Mouse (Mus musculus): Measurements from ENCODE around the gene Nf1. TPM values are rescaled to one million over a fixed set of nuclear protein-coding genes. Genes with fewer than 3 reads are reported as not detected.

Gene Nf1
- polyA plus RNA-seq, 1 experiment from 2014 or later: 9.6 TPM

GRCm38 (mm10) chr11:79403625-79404319 is 64.3 kb downstream of the Nf1 start:
- no peak overlapping the region for H3K9ac ChIP-seq (ENCODE audit: low read depth, low read length)
- no peak overlapping the region for H3K4me3 ChIP-seq (ENCODE audit: low read depth, low read length)
- no peaks in the 10 kb centered on the region for H3K27me3 ChIP-seq (ENCODE audit: control insufficient read depth, insufficient read depth, low read length)
- ATAC-seq (replicated peaks; ENCODE audit: insufficient number of reproducible peaks, low FRiP score, low TSS enrichment): no peak
- no peaks in the 10 kb centered on the region; the same call in 1 of the 2 replicates for H3K36me3 ChIP-seq (ENCODE audit: control insufficient read depth, insufficient read depth, low read length)
- no peak overlapping the region for H3K4me2 ChIP-seq
- WGBS (ENCODE audit: insufficient replicate concordance): 87% methylated on average over 6 of the region's 6 CpGs
- no peaks in the 10 kb centered on the region for H3K4me1 ChIP-seq (ENCODE audit: control insufficient read depth, insufficient read depth, low read length)
- no peaks in the 10 kb centered on the region for H3K9me3 ChIP-seq (replicated peaks; ENCODE audit: control insufficient read depth, low read length)
- no peak overlapping the region for H3K27ac ChIP-seq (ENCODE audit: low read depth, low read length)

DNA sequence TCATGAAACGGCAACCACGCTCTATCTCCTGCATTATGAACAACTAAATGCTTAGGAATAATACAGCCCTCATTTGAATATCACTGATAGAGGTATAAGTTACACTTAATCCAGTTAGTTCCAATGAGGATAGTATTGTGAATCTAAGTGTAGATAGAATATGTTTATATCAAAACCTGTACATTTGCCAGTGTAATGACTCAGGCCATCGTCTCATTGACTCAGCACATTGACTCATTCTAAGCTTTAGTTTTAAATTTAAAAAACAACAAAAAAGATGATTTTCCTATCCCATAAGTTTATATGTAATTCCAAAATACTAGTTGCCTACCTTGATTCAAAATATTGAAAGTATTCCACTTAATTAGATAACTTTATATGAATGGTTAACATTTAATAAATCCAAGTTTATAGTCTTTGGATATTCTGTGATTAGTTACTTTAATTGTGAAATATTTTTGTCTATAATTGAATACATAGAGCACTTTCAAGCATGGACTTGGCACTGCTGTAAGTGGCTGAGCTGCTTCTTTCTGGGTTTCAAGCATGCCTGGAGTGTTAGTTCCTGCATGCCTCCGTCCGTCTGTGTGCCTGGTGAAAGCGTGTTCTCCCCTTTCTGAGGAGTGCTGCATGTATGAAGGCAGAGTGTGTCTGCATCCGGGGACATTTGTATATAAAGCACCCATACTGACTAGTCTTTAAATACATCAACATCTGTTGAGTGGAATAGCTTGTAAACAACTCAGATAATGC is 74.4 kb downstream of the Nf1 start:
- ATAC-seq (replicated peaks; ENCODE audit: insufficient number of reproducible peaks, low FRiP score, low TSS enrichment): no peak

DNA sequence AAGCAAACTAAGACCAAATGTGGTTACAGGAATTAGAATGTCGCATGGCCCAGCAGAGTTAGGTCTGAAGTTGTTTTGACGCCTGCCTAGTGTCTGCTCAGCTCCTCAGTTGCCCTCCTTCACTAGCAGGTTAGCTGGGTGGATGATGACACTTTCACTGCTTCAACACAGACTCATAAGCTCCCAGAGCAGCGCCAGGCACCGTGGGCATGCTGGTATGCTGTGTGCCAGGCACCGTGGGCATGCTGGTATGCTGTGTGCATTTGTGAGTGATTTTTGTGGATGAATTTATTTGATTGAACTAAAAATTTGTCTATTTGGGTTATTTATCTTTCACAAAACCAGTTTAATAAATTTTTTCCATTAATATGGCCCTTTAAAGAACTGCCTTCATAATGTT is 83.0 kb downstream of the Nf1 start:
- no peak for ATAC-seq (replicated peaks; ENCODE audit: insufficient number of reproducible peaks, low FRiP score, low TSS enrichment)
- Histone ChIP-seq H3K4me3 (ENCODE audit: low read depth, low read length) (no peak overlapping the region), H3K4me1 (ENCODE audit: control insufficient read depth, insufficient read depth, low read length) (no peaks in the 10 kb centered on the region), H3K27me3 (ENCODE audit: control insufficient read depth, insufficient read depth, low read length) (no peaks in the 10 kb centered on the region), H3K9me3 (replicated peaks; ENCODE audit: control insufficient read depth, low read length) (no peaks in the 10 kb centered on the region), H3K4me2 (no peak overlapping the region), H3K36me3 (ENCODE audit: control insufficient read depth, insufficient read depth, low read length) (peaks cover 6% of the 10 kb centered on the region; the same call in 1 of the 2 replicates), H3K27ac (ENCODE audit: low read depth, low read length) (no peak overlapping the region), H3K9ac (ENCODE audit: low read depth, low read length) (no peak overlapping the region)
- 90% methylated on average over 5 of the region's 5 CpGs for WGBS (ENCODE audit: insufficient replicate concordance)

More for the DNA sequence above, 74.4 kb downstream of the Nf1 start:
- H3K36me3 ChIP-seq (ENCODE audit: control insufficient read depth, insufficient read depth, low read length): peaks cover 4% of the 10 kb centered on the region; the same call in 1 of the 2 replicates
- H3K9ac ChIP-seq (ENCODE audit: low read depth, low read length): no peak overlapping the region
- no peaks in the 10 kb centered on the region for H3K4me1 ChIP-seq (ENCODE audit: control insufficient read depth, insufficient read depth, low read length)
- H3K27me3 ChIP-seq (ENCODE audit: control insufficient read depth, insufficient read depth, low read length): no peaks in the 10 kb centered on the region
- no peak overlapping the region for H3K4me2 ChIP-seq
- no peak overlapping the region for H3K4me3 ChIP-seq (ENCODE audit: low read depth, low read length)
- H3K27ac ChIP-seq (ENCODE audit: low read depth, low read length): no peak overlapping the region
- H3K9me3 ChIP-seq (replicated peaks; ENCODE audit: control insufficient read depth, low read length): no peaks in the 10 kb centered on the region
- WGBS (ENCODE audit: insufficient replicate concordance): 91% methylated on average over 7 of the region's 7 CpGs

GRCm38 (mm10) chr11:79426571-79426970 is 87.1 kb downstream of the Nf1 start:
- 67% methylated on average over 4 of the region's 4 CpGs for WGBS (ENCODE audit: insufficient replicate concordance)
- Histone ChIP-seq H3K4me1 (ENCODE audit: control insufficient read depth, insufficient read depth, low read length) (no peaks in the 10 kb centered on the region), H3K27ac (ENCODE audit: low read depth, low read length) (no peak overlapping the region), H3K9ac (ENCODE audit: low read depth, low read length) (no peak overlapping the region), H3K9me3 (replicated peaks; ENCODE audit: control insufficient read depth, low read length) (no peaks in the 10 kb centered on the region), H3K27me3 (ENCODE audit: control insufficient read depth, insufficient read depth, low read length) (no peaks in the 10 kb centered on the region), H3K4me2 (no peak overlapping the region), H3K4me3 (ENCODE audit: low read depth, low read length) (no peak overlapping the region), H3K36me3 (ENCODE audit: control insufficient read depth, insufficient read depth, low read length) (peaks cover 2% of the 10 kb centered on the region; the same call in 1 of the 2 replicates)
- ATAC-seq (replicated peaks; ENCODE audit: insufficient number of reproducible peaks, low FRiP score, low TSS enrichment): no peak

GRCm38 (mm10) chr11:79427638-79428037 is 88.1 kb downstream of the Nf1 start:
- H3K27me3 ChIP-seq (ENCODE audit: control insufficient read depth, insufficient read depth, low read length): no peaks in the 10 kb centered on the region
- ATAC-seq (replicated peaks; ENCODE audit: insufficient number of reproducible peaks, low FRiP score, low TSS enrichment): no peak
- no peak overlapping the region for H3K4me2 ChIP-seq

GRCm38 (mm10) chr11:79435252-79435651 is 95.8 kb downstream of the Nf1 start:
- Histone ChIP-seq H3K36me3 (ENCODE audit: control insufficient read depth, insufficient read depth, low read length) (no peaks in the 10 kb centered on the region; the same call in 1 of the 2 replicates), H3K27me3 (ENCODE audit: control insufficient read depth, insufficient read depth, low read length) (no peaks in the 10 kb centered on the region), H3K27ac (ENCODE audit: low read depth, low read length) (no peak overlapping the region), H3K4me2 (no peak overlapping the region), H3K4me1 (ENCODE audit: control insufficient read depth, insufficient read depth, low read length) (0 out of 2 replicates have a peak, but pooled peaks cover 3% of the 10 kb centered on the region), H3K9me3 (replicated peaks; ENCODE audit: control insufficient read depth, low read length) (no peaks in the 10 kb centered on the region), H3K4me3 (ENCODE audit: low read depth, low read length) (no peak overlapping the region), H3K9ac (ENCODE audit: low read depth, low read length) (no peak overlapping the region)
- no peak for ATAC-seq (replicated peaks; ENCODE audit: insufficient number of reproducible peaks, low FRiP score, low TSS enrichment)
- 84% methylated on average over 4 of the region's 4 CpGs for WGBS (ENCODE audit: insufficient replicate concordance)

More at GRCm38 (mm10) chr11:79427638-79428037, 88.1 kb downstream of the Nf1 start:
- 0% methylated on average over 2 of the region's 2 CpGs for WGBS (ENCODE audit: insufficient replicate concordance)
- Histone ChIP-seq H3K9me3 (replicated peaks; ENCODE audit: control insufficient read depth, low read length) (no peaks in the 10 kb centered on the region), H3K4me1 (ENCODE audit: control insufficient read depth, insufficient read depth, low read length) (0 out of 2 replicates have a peak, but pooled peaks cover 3% of the 10 kb centered on the region), H3K4me3 (ENCODE audit: low read depth, low read length) (no peak overlapping the region), H3K36me3 (ENCODE audit: control insufficient read depth, insufficient read depth, low read length) (peaks cover 2% of the 10 kb centered on the region; the same call in 1 of the 2 replicates), H3K27ac (ENCODE audit: low read depth, low read length) (no peak overlapping the region), H3K9ac (ENCODE audit: low read depth, low read length) (no peak overlapping the region)

- ATAC-seq (replicated peaks; ENCODE audit: insufficient number of reproducible peaks, low FRiP score, low TSS enrichment): no peak
- Histone ChIP-seq H3K9me3 (replicated peaks; ENCODE audit: control insufficient read depth, low read length) (no peaks in the 10 kb centered on the region), H3K27ac (ENCODE audit: low read depth, low read length) (no peak overlapping the region), H3K4me3 (ENCODE audit: low read depth, low read length) (no peak overlapping the region), H3K9ac (ENCODE audit: low read depth, low read length) (no peak overlapping the region), H3K4me1 (ENCODE audit: control insufficient read depth, insufficient read depth, low read length) (no peaks in the 10 kb centered on the region), H3K36me3 (ENCODE audit: control insufficient read depth, insufficient read depth, low read length) (peaks cover 16% of the 10 kb centered on the region; the same call in 1 of the 2 replicates), H3K4me2 (no peak overlapping the region), H3K27me3 (ENCODE audit: control insufficient read depth, insufficient read depth, low read length) (no peaks in the 10 kb centered on the region)
Observed at GRCm38 (mm10) chr11:79448361-79448760, 108.9 kb downstream of the Nf1 start.

DNA sequence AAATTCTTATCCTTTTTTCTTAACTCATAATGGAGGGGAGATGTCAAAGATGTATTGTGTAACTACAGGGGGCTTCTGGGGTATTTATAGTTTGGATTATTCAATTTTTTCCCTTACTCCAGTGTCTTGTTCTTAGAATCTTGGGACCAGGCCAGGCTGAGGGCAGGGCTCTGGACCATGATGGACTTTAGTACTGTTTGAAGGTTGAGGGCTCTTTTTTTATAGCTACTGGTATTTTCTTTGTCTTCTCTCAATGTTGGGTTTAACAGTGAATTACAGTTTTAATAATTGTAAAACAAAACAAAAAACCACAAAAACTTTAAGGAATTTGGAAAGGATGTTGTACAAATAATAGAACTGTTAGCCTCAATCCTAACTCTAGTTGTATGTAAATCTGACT is 113.5 kb downstream of the Nf1 start:
- no peak for ATAC-seq (replicated peaks; ENCODE audit: insufficient number of reproducible peaks, low FRiP score, low TSS enrichment)
- Histone ChIP-seq H3K27me3 (ENCODE audit: control insufficient read depth, insufficient read depth, low read length) (no peaks in the 10 kb centered on the region), H3K4me3 (ENCODE audit: low read depth, low read length) (no peak overlapping the region), H3K9me3 (replicated peaks; ENCODE audit: control insufficient read depth, low read length) (no peaks in the 10 kb centered on the region), H3K4me2 (no peak overlapping the region), H3K9ac (ENCODE audit: low read depth, low read length) (no peak overlapping the region), H3K27ac (ENCODE audit: low read depth, low read length) (no peak overlapping the region), H3K4me1 (ENCODE audit: control insufficient read depth, insufficient read depth, low read length) (no peaks in the 10 kb centered on the region), H3K36me3 (ENCODE audit: control insufficient read depth, insufficient read depth, low read length) (peaks cover 4% of the 10 kb centered on the region; the same call in 1 of the 2 replicates)

All from heart, embryonic 11.5 days (tissue).